Mouse (Mus musculus) neutrophil, adult 65 days (primary cell): Measurements from ENCODE around the gene Fgr. TPM values are rescaled to one million over a fixed set of nuclear protein-coding genes. Genes with fewer than 3 reads are reported as not detected.

Experiments
- total RNA-seq: library from RNA; stranded (reverse); gene quantifications from 2 replicates; pipeline ENCODE4 v1.2.4, GENCODE M21; 2023

The Fgr gene
- 308 and 313 TPM in 2 replicates for total RNA-seq

DNA sequence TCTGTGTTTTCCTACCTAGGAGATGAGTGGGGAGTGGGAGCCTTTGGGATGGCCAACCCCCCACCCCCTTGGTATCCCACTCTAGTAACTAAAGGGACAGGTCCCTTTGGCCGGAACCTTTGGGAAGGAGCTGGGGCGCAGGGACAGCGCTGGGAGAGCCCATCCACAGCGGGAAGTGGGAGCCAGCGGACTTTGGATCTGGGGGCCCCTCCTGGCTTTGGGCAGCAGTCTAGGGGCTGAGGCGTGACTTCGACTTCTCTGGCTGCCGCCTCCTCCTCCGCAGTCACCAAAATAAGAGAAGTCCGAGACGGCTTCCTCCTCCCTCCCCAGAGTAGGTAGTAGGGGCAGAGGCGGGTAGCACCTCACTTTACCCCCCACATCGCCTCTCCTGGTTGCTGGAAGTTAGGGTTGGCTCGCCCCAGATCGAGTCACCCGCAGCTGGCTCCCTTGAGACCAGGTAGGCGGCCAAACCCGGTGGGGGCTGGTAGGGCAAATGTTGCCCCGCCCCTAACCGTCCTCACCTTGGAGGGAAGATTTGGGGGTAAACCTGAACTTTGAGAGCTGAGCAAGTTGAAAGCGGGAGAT lies at the start of gene Fgr:
Gene Fgr, plus strand, starts transcription at position 282 of the 585 bp plus-strand sequence.

DNA sequence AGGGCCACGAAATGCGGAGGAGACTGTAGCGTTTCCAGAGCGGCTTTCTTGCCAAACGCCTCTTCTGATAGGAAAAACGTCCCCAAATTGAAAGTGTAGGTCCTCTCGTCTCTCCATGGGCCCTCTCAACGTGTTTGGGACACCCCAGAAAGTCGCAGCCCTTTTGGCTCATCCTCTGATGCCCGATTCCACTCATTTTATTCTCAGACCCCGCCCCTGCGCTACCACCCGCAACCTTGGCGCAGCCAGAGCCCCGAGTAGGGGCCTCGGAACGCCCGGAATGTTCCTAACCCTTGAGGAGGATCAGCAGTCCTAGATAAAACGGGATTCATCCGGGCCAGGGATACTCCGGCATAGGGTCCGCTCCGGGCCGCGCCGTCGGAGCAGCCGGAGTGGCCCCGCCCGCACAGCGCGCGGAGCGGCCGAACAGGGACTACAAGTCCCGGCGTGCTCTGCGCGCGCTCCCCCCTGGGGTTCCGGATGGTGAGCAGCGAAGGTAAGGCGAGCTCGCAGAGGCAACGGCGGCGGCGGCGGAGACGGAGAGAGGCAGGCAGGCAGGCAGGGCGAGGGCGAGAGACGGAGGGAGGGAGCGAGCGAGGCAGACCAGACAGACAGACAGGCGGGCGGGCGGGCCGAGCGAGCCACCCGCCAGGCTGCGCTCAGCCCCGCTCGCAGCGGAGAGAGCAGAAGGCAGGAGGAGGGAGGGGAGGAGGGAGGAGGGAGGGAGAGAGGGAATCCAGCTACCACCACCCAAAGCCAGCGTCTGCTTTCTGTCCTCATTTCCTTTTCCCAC lies 37.3 kb downstream of the Fgr start, which contains the start of gene Ahdc1:
Gene Ahdc1, plus strand, starts transcription at position 233 of the 793 bp plus-strand sequence.

Other genes starting within 250 kb of the Fgr start
- 4.8 and 5.8 TPM in 2 replicates for gene Xkr8, start 241.5 kb upstream of the Fgr start, total RNA-seq
- 1.1 and 1.6 TPM in 2 replicates for gene Smpdl3b, start 216.8 kb upstream of the Fgr start, total RNA-seq
- 37.6 and 41.8 TPM in 2 replicates for gene Rpa2, start 205.8 kb upstream of the Fgr start, total RNA-seq
- gene Themis2, start 177.7 kb upstream of the Fgr start, total RNA-seq: 265 and 299 TPM in 2 replicates
- 18.8 and 20.5 TPM in 2 replicates for gene Ppp1r8, start 130.9 kb upstream of the Fgr start, total RNA-seq
- 13.5 and 17.1 TPM in 2 replicates for gene Stx12, start 89.6 kb upstream of the Fgr start, total RNA-seq
- gene Fam76a, start 51.5 kb upstream of the Fgr start, total RNA-seq: 28.4 and 35.9 TPM in 2 replicates
- 4.7 and 6.3 TPM in 2 replicates for gene Ahdc1, start 37.2 kb downstream of the Fgr start, total RNA-seq
- 239 and 265 TPM in 2 replicates for gene Wasf2, start 156.4 kb downstream of the Fgr start, total RNA-seq
- gene Cd164l2, start 238.0 kb downstream of the Fgr start, total RNA-seq: not detected in 2 replicates
- gene Gpr3, start 238.4 kb downstream of the Fgr start, total RNA-seq: not detected in 2 replicates